Mouse (Mus musculus): ENCODE results near the gene Ddost. TPM values are rescaled to one million over a fixed set of nuclear protein-coding genes. Genes with fewer than 3 reads are reported as not detected.

The Ddost gene
- polyA plus RNA-seq, 1 experiment from 2014 or later, result 269 TPM

- H3K4me3 ChIP-seq (ENCODE audit: low read depth, low read length), result no peak overlapping the region
- H3K9me3 ChIP-seq (replicated peaks; ENCODE audit: control insufficient read depth, low read length), result no peaks in the 10 kb centered on the region; the same call in 1 of the 2 replicates
- H3K4me2 ChIP-seq, result no peak overlapping the region
- H3K27me3 ChIP-seq (ENCODE audit: control insufficient read depth, insufficient read depth, low read length), result peaks cover 9% of the 10 kb centered on the region; the same call in 1 of the 2 replicates
- WGBS (ENCODE audit: insufficient replicate concordance), result 88% methylated on average over 12 of the region's 12 CpGs
- H3K4me1 ChIP-seq (ENCODE audit: control insufficient read depth, insufficient read depth, low read length), result no peaks in the 10 kb centered on the region
- no peak for ATAC-seq (replicated peaks; ENCODE audit: insufficient number of reproducible peaks, low FRiP score, low TSS enrichment)
- H3K27ac ChIP-seq (ENCODE audit: low read depth, low read length), result no peak overlapping the region
- H3K9ac ChIP-seq (ENCODE audit: low read depth, low read length), result no peak overlapping the region
- H3K36me3 ChIP-seq (ENCODE audit: control insufficient read depth, insufficient read depth, low read length), result no peaks in the 10 kb centered on the region
These were observed 52.0 kb downstream of the Ddost start for GRCm38 (mm10) chr4:138356551-138356950.

- no peaks in the 10 kb centered on the region for H3K4me1 ChIP-seq (ENCODE audit: control insufficient read depth, insufficient read depth, low read length)
- no peak overlapping the region for H3K9ac ChIP-seq (ENCODE audit: low read depth, low read length)
- WGBS (ENCODE audit: insufficient replicate concordance), result 64% methylated on average over 3 of the region's 3 CpGs
- no peak overlapping the region for H3K27ac ChIP-seq (ENCODE audit: low read depth, low read length)
- no peaks in the 10 kb centered on the region; the same call in 1 of the 2 replicates for H3K9me3 ChIP-seq (replicated peaks; ENCODE audit: control insufficient read depth, low read length)
- no peak overlapping the region for H3K4me2 ChIP-seq
- H3K27me3 ChIP-seq (ENCODE audit: control insufficient read depth, insufficient read depth, low read length), result peaks cover 13% of the 10 kb centered on the region; the same call in 1 of the 2 replicates
- no peak overlapping the region for H3K4me3 ChIP-seq (ENCODE audit: low read depth, low read length)
- no peaks in the 10 kb centered on the region for H3K36me3 ChIP-seq (ENCODE audit: control insufficient read depth, insufficient read depth, low read length)
- ATAC-seq (replicated peaks; ENCODE audit: insufficient number of reproducible peaks, low FRiP score, low TSS enrichment), result no peak
These were observed 53.6 kb downstream of the Ddost start for GRCm38 (mm10) chr4:138358176-138358575.

- H3K27ac ChIP-seq (ENCODE audit: low read depth, low read length), result no peak overlapping the region
- peaks cover 15% of the 10 kb centered on the region; the same call in 1 of the 2 replicates for H3K27me3 ChIP-seq (ENCODE audit: control insufficient read depth, insufficient read depth, low read length)
- peak overlapping the region; percentile 41; the same call in 1 of the 2 replicates for H3K4me2 ChIP-seq
- ATAC-seq (replicated peaks; ENCODE audit: insufficient number of reproducible peaks, low FRiP score, low TSS enrichment), result no peak
- H3K4me3 ChIP-seq (ENCODE audit: low read depth, low read length), result no peak overlapping the region
- no peaks in the 10 kb centered on the region for H3K4me1 ChIP-seq (ENCODE audit: control insufficient read depth, insufficient read depth, low read length)
- H3K9ac ChIP-seq (ENCODE audit: low read depth, low read length), result peak overlapping the region; percentile 54; the same call in 1 of the 2 replicates
- WGBS (ENCODE audit: insufficient replicate concordance), result 7% methylated on average over 11 of the region's 11 CpGs
- H3K36me3 ChIP-seq (ENCODE audit: control insufficient read depth, insufficient read depth, low read length), result no peaks in the 10 kb centered on the region
- no peaks in the 10 kb centered on the region; the same call in 1 of the 2 replicates for H3K9me3 ChIP-seq (replicated peaks; ENCODE audit: control insufficient read depth, low read length)
These were observed 56.9 kb downstream of the Ddost start for GRCm38 (mm10) chr4:138361370-138361821.

Small RNA genes lying within 50 kb of the gene (microRNA-seq; reads per million reads assigned to microRNA genes)
- gene Gm27646 (ENCODE audit: borderline number of aligned reads) (0.68 reads per million, percentile 4 among the genes with 10 or more reads in this experiment), gene Mir7019 (ENCODE audit: borderline number of aligned reads) (0.47 reads per million)

Other genes starting within 250 kb of the Ddost start
- gene Hp1bp3, start 88.4 kb upstream of the Ddost start, polyA plus RNA-seq (2014; fragmentation: Nextera tagmentation; extraction: Ambion mirVana), result 105 and 107 TPM in 2 replicates
- gene Sh2d5, start 54.3 kb upstream of the Ddost start, polyA plus RNA-seq (2014; fragmentation: Nextera tagmentation; extraction: Ambion mirVana), result 0.24 and 0.31 TPM in 2 replicates
- 0.44 and 0.61 TPM in 2 replicates for gene Kif17, start 54.3 kb upstream of the Ddost start, polyA plus RNA-seq (2014; fragmentation: Nextera tagmentation; extraction: Ambion mirVana)
- 22.9 and 30.9 TPM in 2 replicates for gene Pink1, start 21.6 kb downstream of the Ddost start, polyA plus RNA-seq (2014; fragmentation: Nextera tagmentation; extraction: Ambion mirVana)
- gene Cda, start 63.3 kb downstream of the Ddost start, polyA plus RNA-seq (2014; fragmentation: Nextera tagmentation; extraction: Ambion mirVana), result 6.9 and 7.6 TPM in 2 replicates
- gene Fam43b, start 91.8 kb downstream of the Ddost start, polyA plus RNA-seq (2014; fragmentation: Nextera tagmentation; extraction: Ambion mirVana), result 0.07 TPM in 1 of 2 replicates, not detected in the other
- 16.1 and 18.2 TPM in 2 replicates for gene Mul1, start 129.9 kb downstream of the Ddost start, polyA plus RNA-seq (2014; fragmentation: Nextera tagmentation; extraction: Ambion mirVana)
- gene Camk2n1, start 149.6 kb downstream of the Ddost start, polyA plus RNA-seq (2014; fragmentation: Nextera tagmentation; extraction: Ambion mirVana), result 1.2 and 1.4 TPM in 2 replicates

All from heart, embryonic 11.5 days (tissue).